ENCODE assay signal across 10 mouse cellular contexts in the genomic region with DNA sequence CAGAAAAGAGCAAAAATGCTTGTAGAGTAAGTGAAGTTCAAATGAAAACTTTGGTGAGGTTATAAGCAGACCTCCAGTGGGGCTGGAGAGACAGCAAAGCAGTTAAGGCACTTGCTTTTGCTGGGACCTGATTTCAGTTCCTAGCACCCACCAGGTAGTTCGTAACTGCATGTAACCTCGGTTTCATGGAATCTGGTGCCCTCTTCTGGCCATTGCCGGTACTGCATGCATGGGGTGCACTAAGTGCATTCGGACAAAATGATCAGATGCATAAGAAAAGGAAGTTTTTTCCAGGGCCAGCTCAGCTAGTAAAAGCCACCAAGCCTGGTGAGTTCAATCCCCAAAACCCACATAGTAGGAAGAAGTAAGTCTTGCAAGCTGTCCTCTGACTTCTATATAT. TPM values are rescaled to one million over a fixed set of nuclear protein-coding genes. Genes with fewer than 3 reads are reported as not detected.
DNase-seq lines count a peak whose midpoint lies in the region; ATAC-seq and TF ChIP-seq lines count a peak whose summit lies in the region.
"Had no signal": no experiment of that assay in that cellular context is flagged by ENCODE, and none has a peak within 500 bp of the region (broad histone marks: within the 10 kb centered on the region; RNA-seq: fewer than 3 reads in every experiment).

No protein-coding gene starts in this region.

- H3K27me3 ChIP-seq in hindbrain, postnatal 0 days (ENCODE audit: insufficient read depth, low read length) = no peaks in the 10 kb centered on the region
- H3K27me3 ChIP-seq in hindbrain, embryonic 10.5 days (ENCODE audit: insufficient read depth, poor library complexity, severe bottlenecking) = no peaks in the 10 kb centered on the region
- H3K27me3 ChIP-seq in midbrain, postnatal 0 days (ENCODE audit: insufficient read depth, low read length) = no peaks in the 10 kb centered on the region
- H3K27me3 ChIP-seq in midbrain, embryonic 16.5 days (ENCODE audit: control insufficient read depth, insufficient read depth, low read depth, low read length) = no peaks in the 10 kb centered on the region
- H3K27me3 ChIP-seq: forebrain, embryonic 12.5 days had no signal

- ATAC-seq in hindbrain, postnatal 0 days = no peak
- no peak for ATAC-seq in midbrain, postnatal 0 days (ENCODE audit: low FRiP score)
- ATAC-seq in midbrain, embryonic 16.5 days = no peak

- DNase-seq in hindbrain, postnatal 0 days (ENCODE audit: low spot score) = no peak
- DNase-seq in hindbrain, embryonic 10.5 days (ENCODE audit: low spot score) = no peak
- DNase-seq in midbrain, postnatal 0 days (ENCODE audit: low spot score) = no peak
- peak; percentile 71 for DNase-seq in ZHBTc4 (ENCODE audit: low read depth, low spot score)
- peak; percentile 75 for DNase-seq in testis, postnatal 14 days (ENCODE audit: low spot score)
- no peak for DNase-seq in cerebellum, adult 9-10 months
- no peak for DNase-seq in heart, adult 9 months (ENCODE audit: low spot score in 2 of 2)

- WGBS in hindbrain, postnatal 0 days = 75% methylated on average over 4 of the region's 4 CpGs
- WGBS in hindbrain, embryonic 10.5 days = 70% methylated on average over 4 of the region's 4 CpGs
- 71% methylated on average over 4 of the region's 4 CpGs for WGBS in midbrain, postnatal 0 days
- 70% methylated on average over 4 of the region's 4 CpGs for WGBS in midbrain, embryonic 16.5 days

- H3K9ac ChIP-seq in hindbrain, postnatal 0 days (replicated peaks; ENCODE audit: low read length) = no peak overlapping the region
- H3K9ac ChIP-seq in midbrain, postnatal 0 days (replicated peaks; ENCODE audit: low read length, poor library complexity, severe bottlenecking) = no peak overlapping the region
- H3K9ac ChIP-seq in midbrain, embryonic 16.5 days (ENCODE audit: low read depth, low read length) = no peak overlapping the region
- H3K9ac ChIP-seq: forebrain, embryonic 12.5 days had no signal

- H3K27ac ChIP-seq in hindbrain, postnatal 0 days = no peak overlapping the region
- H3K27ac ChIP-seq in hindbrain, embryonic 10.5 days = no peak overlapping the region
- no peak overlapping the region for H3K27ac ChIP-seq in midbrain, postnatal 0 days (ENCODE audit: low read depth, low read length)
- no peak overlapping the region for H3K27ac ChIP-seq in midbrain, embryonic 16.5 days (ENCODE audit: low read length)
- H3K27ac ChIP-seq: forebrain, embryonic 12.5 days; heart, embryonic 10.5 days had no signal

- H3K9me3 ChIP-seq in hindbrain, postnatal 0 days (ENCODE audit: low read length) = 0 out of 2 replicates have a peak, but pooled peaks cover 4% of the 10 kb centered on the region
- peaks cover 14% of the 10 kb centered on the region for H3K9me3 ChIP-seq in hindbrain, embryonic 10.5 days
- no peaks in the 10 kb centered on the region for H3K9me3 ChIP-seq in midbrain, postnatal 0 days (ENCODE audit: low read length)
- peaks cover 2% of the 10 kb centered on the region; the same call in 1 of the 2 replicates for H3K9me3 ChIP-seq in midbrain, embryonic 16.5 days (replicated peaks; ENCODE audit: control insufficient read depth, low read length, poor library complexity, severe bottlenecking)

- no peaks in the 10 kb centered on the region for H3K36me3 ChIP-seq in hindbrain, postnatal 0 days (ENCODE audit: insufficient read depth, low read length)
- no peaks in the 10 kb centered on the region for H3K36me3 ChIP-seq in hindbrain, embryonic 10.5 days
- H3K36me3 ChIP-seq in midbrain, postnatal 0 days (ENCODE audit: insufficient read depth, low read length) = no peaks in the 10 kb centered on the region
- H3K36me3 ChIP-seq in midbrain, embryonic 16.5 days (ENCODE audit: control insufficient read depth, insufficient read depth, low read length) = no peaks in the 10 kb centered on the region
- H3K36me3 ChIP-seq: forebrain, embryonic 12.5 days; heart, embryonic 10.5 days had no signal

- no peaks in the 10 kb centered on the region for H3K4me1 ChIP-seq in hindbrain, postnatal 0 days (ENCODE audit: insufficient read depth, low read length)
- no peaks in the 10 kb centered on the region for H3K4me1 ChIP-seq in hindbrain, embryonic 10.5 days (replicated peaks)
- H3K4me1 ChIP-seq in midbrain, postnatal 0 days (ENCODE audit: insufficient read depth, low read length) = no peaks in the 10 kb centered on the region
- H3K4me1 ChIP-seq in midbrain, embryonic 16.5 days (ENCODE audit: control insufficient read depth, insufficient read depth, low read length) = no peaks in the 10 kb centered on the region
- H3K4me1 ChIP-seq: forebrain, embryonic 12.5 days had no signal

- TF ChIP-seq CTCF in hindbrain, postnatal 0 days (IDR thresholded peaks at IDR 0.05; ENCODE audit: low read depth) = peak; percentile 58
- peak; percentile 58 for TF ChIP-seq CTCF in midbrain, postnatal 0 days (IDR thresholded peaks at IDR 0.05)

- no peak overlapping the region for H3K4me2 ChIP-seq in hindbrain, postnatal 0 days (ENCODE audit: low read depth, low read length)
- no peak overlapping the region for H3K4me2 ChIP-seq in midbrain, postnatal 0 days (ENCODE audit: low read depth, low read length, poor library complexity, severe bottlenecking)
- H3K4me2 ChIP-seq in midbrain, embryonic 16.5 days (ENCODE audit: low read length) = no peak overlapping the region
- H3K4me2 ChIP-seq: forebrain, embryonic 12.5 days had no signal

- H3K4me3 ChIP-seq in hindbrain, postnatal 0 days (ENCODE audit: low read length) = no peak overlapping the region
- no peak overlapping the region for H3K4me3 ChIP-seq in hindbrain, embryonic 10.5 days
- no peak overlapping the region for H3K4me3 ChIP-seq in midbrain, postnatal 0 days (ENCODE audit: low read depth, low read length)
- H3K4me3 ChIP-seq in midbrain, embryonic 16.5 days (ENCODE audit: low read depth, low read length) = no peak overlapping the region
- H3K4me3 ChIP-seq: forebrain, embryonic 12.5 days; heart, embryonic 10.5 days had no signal

RNA-seq across cellular contexts. Expression of gene Gnpnat1, which starts 27.3 kb away (rescaled TPM):
- 12.7 and 13.9 TPM in 2 replicates for total RNA-seq in hindbrain, postnatal 0 days (2014; rRNA removed)
- 21.1 and 21.5 TPM in 2 replicates for polyA plus RNA-seq in hindbrain, postnatal 0 days (2015; fragmentation: Nextera tagmentation; extraction: Ambion mirVana)
- polyA plus RNA-seq in hindbrain, embryonic 10.5 days (2016; fragmentation: Nextera tagmentation; extraction: Ambion mirVana) = 38.6 and 46.1 TPM in 2 replicates
- 17.6 and 26.2 TPM in 2 replicates for total RNA-seq in midbrain, postnatal 0 days (2014; rRNA removed)
- polyA plus RNA-seq in midbrain, postnatal 0 days (2015; fragmentation: Nextera tagmentation; extraction: Ambion mirVana) = 19.1 and 23.5 TPM in 2 replicates
- 33.6 and 34.6 TPM in 2 replicates for polyA plus RNA-seq in midbrain, embryonic 16.5 days (2015; fragmentation: Nextera tagmentation; extraction: Ambion mirVana)

Comparison
In these comparisons a context has a peak if more than half of its experiments do, and no peak if none do; other contexts are left out.
1. DNase-seq: peak in ZHBTc4 (single experiment) and testis, postnatal 14 days (single experiment); none in hindbrain, postnatal 0 days (single experiment), hindbrain, embryonic 10.5 days (single experiment), midbrain, postnatal 0 days (single experiment), cerebellum, adult 9-10 months (single experiment) and heart, adult 9 months (0 of 2).